Mouse (Mus musculus) inflammation-experienced regulatory T-cells, adult 6 months (primary cell): ENCODE data around the gene Mcts2. TPM values are rescaled to one million over a fixed set of nuclear protein-coding genes. Genes with fewer than 3 reads are reported as not detected.
A peak's percentile ranks its signal among the peaks of the same experiment; 100 is the strongest.
"Not testable (repeated sequence)": the region's sequence is repeated elsewhere in the genome, so short reads cannot be mapped to it uniquely, and the experiment has no call there.

ENCODE experiments used
- ATAC-seq: one replicate; pipeline ENCODE4 v1.8.0; 2017
- polyA plus RNA-seq, 3 experiments: library from polyadenylated mRNA; unstranded; fragments of 100-300 nt; shearing (Covaris generic); gene quantifications; one replicate each; pipeline ENCODE4 v1.2.1; 2017

The Mcts2 gene
- 1 to 10 TPM; 2.4 to 3.7 (median 2.5) TPM for polyA plus RNA-seq

DNA sequence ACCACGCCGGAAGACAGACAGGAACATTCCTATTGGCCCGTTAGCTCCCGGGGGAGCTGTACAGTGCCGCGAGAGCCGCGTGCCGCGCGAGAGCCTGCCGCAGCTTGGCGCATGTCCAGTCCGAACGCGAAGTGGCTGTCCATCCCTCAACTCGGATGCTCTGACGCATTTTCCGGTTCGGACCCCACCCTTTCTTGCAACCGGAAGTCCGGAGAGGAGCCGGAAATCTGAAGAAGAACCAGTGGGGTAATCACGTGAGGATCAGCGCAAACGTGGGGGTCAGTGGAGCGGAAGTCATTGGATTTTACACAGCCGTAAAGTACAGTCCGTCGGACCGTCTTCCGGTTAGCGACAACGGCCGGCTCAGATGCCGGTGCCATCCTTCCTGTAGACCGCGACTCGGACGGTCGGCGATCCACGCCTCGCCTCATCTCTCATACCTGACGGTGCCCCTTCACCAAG lies at the start of gene Mcts2:
Gene Mcts2, plus strand, starts transcription at position 230 of the 462 bp plus-strand sequence.
- no peak for ATAC-seq

DNA sequence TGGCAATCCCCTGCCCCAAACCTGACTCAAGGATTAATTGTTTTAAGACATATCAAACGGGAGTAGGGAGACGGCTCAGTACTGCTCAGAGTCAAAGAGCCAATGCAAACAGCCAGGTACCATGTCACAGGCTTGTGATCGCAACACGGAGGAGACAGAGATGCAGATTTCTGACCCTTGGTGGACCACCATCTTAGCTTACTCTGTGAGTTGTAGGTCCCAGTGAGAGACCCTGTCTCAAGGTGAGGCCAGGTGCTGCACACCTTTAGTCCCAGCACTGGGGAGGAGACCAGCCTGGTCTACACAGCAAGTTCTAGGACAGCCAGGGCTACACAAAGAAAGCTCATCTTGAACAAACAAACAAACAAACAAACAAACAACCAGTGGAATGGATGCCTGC lies 49.5 kb upstream of the Mcts2 start:
- no peak for ATAC-seq

GRCm38 (mm10) chr2:152638865-152639264 lies 48.0 kb upstream of the Mcts2 start:
- no peak for ATAC-seq

- ATAC-seq = no peak
These were observed 47.3 kb upstream of the Mcts2 start for GRCm38 (mm10) chr2:152639406-152640113.

- ATAC-seq = no peak
These were observed 33.8 kb upstream of the Mcts2 start for GRCm38 (mm10) chr2:152652901-152653620.

GRCm38 (mm10) chr2:152653874-152654715 lies 32.7 kb upstream of the Mcts2 start:
- no peak for ATAC-seq

- ATAC-seq = no peak
These were observed 29.4 kb upstream of the Mcts2 start for GRCm38 (mm10) chr2:152657398-152657797.

- no peak for ATAC-seq
These were observed 25.7 kb upstream of the Mcts2 start for GRCm38 (mm10) chr2:152661163-152661562.

DNA sequence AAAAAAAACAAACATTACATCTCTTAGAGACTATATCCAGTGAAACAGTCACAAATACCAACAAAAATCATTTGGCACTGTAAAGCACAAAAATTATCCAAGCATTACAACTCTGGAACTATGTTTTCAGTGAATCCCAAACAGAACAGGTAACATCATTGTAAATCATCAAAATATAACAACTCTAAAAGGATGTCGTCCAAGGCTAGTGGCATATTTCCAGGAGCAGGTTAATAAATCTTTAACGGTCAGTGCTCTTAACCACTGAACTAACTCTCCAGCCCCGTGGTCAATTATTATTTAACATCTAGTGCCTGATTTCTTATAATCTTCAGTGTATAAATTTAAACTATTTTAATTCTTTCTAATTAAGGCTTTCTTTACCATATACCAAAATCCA lies 20.6 kb upstream of the Mcts2 start:
- not testable (repeated sequence) for ATAC-seq

DNA sequence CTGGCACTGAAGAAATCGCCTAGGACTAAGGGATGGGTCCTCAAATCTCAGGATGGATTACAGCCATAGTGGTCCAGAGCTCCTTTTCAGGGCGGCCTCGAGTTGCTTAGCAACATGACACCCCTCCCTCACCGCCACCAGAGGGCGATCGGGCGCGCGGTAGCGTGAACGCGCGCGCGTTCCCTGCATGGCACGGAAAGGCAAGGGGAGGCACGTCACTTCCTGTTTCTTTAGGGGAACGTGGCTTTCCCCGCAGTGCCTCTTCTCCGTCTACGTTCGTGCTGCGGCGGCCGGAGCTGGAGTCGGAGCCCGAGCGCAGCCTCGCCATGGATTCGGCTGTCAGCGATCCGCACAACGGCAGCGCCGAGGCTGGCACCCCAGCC lies 17.6 kb upstream of the Mcts2 start, which contains the start of gene H13:
Gene H13, plus strand, starts transcription at position 206 of the 383 bp plus-strand sequence.
- ATAC-seq = peak; percentile 77

DNA sequence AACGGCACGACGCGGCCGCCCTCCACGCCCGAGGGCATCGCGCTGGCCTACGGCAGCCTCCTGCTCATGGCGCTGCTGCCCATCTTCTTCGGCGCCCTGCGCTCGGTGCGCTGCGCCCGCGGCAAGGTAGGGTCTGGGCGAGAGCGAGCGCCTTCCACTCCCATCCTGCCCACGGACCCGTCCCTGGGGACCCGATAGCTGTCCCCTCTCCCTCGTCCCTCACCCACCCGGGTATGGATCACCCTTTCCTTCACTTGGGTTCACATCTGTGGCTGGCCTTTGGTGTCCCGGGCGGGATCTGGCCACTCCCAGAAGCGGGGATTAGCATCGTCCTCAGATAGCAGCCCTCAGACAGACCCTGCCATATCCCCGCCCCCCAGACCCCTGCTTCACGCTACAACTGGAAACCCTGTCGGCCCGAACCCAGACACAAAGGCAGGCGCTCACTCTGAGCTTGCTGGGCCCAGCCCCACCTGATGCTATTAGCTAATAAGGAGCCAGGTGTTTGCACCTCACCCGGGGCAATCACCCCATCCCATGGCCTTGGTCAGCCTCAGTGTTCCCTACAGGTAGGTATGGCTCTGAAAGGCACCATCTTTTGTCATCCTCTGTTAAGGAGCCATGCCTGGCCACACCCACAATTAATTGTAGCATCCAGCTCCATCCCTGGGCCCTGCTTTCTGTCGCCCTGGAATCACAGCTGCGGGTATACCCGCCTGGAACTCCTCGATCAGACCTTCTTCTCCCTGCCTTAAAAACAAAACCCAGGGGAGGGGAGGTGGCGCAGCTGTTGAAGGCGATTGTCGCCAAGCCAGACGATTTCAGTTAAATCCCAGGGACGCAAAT lies 17.0 kb upstream of the Mcts2 start:
- peak; percentile 30 for ATAC-seq

DNA sequence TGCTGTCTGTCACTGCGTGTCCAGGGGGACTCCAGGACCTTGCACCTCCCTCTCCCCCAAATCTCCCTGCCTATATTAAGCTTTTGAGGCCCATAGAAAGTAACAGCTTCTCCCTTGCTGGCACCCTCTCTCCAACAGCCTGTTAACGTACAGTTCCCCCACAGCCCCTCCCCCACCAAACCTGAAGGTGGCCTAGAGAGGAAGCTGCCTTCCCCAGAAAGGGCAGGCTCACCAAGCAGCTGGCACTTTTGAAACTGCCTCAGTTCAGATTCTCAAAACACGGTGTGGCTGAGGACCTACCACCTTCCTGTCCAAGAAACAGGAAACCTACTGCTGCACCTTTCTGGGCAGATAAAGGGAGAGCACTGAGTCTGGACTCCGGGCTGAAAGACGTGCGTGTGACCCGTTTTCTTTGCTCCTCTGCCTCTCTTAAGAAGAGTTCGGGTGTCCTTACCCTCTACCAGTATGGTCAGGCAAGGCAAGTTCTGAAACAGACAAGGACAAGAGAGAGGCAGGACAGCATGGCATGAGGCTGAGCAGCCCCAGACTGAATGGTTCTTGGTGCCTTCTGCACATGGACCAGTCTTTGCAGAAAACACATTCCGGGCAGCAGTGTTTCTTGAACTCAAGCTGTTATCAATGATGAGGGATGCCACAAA lies 15.7 kb upstream of the Mcts2 start:
- peak; percentile 18 for ATAC-seq

GRCm38 (mm10) chr2:152671642-152671999 lies 15.2 kb upstream of the Mcts2 start:
- ATAC-seq = peak; percentile 78

GRCm38 (mm10) chr2:152672166-152672565 lies 14.7 kb upstream of the Mcts2 start:
- no peak for ATAC-seq

DNA sequence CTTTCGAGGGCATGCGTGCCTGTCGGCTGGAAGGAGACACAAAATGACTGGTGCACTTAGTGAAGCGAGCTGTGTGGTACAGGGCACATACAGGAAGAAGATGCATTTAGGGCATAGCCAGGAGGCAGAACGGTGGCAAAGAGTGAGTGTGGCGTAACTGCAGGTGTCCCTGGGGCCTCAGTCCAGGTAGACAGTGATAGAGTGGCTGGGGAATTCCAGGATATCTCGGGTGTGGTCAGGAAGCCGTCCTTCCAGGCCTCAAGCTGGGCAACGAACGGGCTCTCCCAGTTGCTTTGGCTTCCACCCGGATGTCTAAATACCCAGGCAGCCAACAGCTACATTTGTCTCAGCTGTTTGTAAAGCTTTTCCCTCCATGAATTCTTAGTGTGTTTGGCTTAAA lies 12.7 kb upstream of the Mcts2 start:
- no peak for ATAC-seq

- ATAC-seq = no peak
These were observed 11.5 kb upstream of the Mcts2 start for GRCm38 (mm10) chr2:152675252-152675791.

DNA sequence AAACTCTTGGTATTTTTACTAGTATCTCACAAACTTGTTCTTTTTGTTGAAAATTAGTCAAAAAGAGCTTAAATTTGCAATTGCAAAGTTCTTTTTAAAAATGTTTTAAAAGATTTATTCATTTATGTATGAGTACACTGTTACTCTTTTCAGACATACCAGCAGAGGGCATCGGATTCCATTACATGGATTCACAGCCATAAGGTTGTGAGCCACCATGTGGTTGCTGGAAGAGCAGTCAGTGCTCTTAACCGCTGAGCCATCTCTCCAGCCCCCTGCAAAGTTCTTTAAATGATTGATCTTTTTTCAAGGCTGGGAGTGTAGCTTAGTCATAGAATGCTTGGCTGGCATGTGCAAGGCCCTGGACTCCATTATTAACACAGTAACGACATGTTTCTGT lies 8.5 kb upstream of the Mcts2 start:
- peak; percentile 32 for ATAC-seq

DNA sequence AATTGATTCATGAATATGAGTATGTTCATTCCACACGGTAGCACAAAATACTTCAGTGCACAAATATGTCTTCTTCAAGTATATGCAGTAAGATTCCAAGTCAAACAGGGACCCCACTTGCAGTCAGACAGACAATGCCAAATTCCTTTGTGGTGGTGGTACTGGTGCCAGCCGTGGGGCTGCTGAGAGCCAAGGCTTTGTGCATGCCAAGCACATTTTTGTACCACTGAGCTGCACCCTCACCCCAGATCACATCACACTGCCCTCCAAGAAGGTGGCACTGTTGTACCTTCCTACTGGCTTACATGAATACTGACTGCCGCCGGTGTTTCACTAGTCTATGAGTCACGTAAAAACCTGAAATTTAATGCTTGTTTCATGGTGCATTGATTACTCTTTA lies 7.9 kb upstream of the Mcts2 start:
- no peak for ATAC-seq

GRCm38 (mm10) chr2:152679701-152680355 lies 7.0 kb upstream of the Mcts2 start:
- ATAC-seq = no peak

DNA sequence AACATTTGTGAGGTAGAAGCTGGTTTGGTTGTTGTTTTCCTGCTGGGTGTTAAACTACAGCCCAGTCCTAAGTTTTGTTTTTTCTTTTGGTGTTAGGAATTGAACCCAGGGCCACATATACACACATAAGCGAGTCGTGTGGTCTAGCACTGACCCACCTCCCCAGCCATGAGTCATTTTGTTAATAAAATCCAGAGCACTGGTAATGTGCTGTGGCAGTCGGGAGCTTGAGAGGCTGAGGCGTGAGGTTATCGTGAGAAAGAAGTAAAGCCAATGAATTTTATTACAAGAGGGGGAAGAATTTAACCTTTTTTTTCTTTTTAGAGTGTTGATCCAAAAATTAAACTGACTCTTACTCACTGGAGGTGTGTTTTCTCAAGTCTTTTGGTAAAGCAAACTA lies 3.7 kb upstream of the Mcts2 start:
- ATAC-seq = no peak

DNA sequence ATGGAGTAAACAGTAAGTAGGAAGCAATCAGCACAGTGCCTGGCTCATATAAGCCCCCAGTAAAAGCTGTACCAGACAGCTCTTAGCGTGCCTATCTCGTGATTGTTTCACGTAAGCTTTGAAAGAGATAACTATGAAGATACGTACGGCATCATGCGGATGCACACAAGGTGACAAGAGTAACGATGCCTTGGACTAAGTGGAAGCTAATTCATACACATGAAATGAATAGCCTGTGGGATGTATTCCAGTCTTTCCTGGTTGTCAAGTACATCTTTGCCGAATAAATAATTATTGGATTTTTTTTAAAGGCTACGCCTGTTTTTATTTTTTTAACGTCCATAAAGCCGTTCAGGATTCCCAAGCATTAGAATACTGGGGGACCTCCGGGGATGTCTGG lies 436 bp upstream of the Mcts2 start:
- ATAC-seq = no peak
